Mouse (Mus musculus) layer of hippocampus, adult 9-11 months (tissue): ENCODE measurements around the gene Tnfrsf14.

Experiments used
- DNase-seq: peaks from one replicate; pipeline ENCODE4 v3.0.0; 2022

The Tnfrsf14 gene

GRCm38 (mm10) chr4:154948066-154948939 is 19.9 kb upstream of the Tnfrsf14 start:
- peak; percentile 60 for DNase-seq

- DNase-seq, result peak; percentile 46
Measured at GRCm38 (mm10) chr4:154946319-154946718, 18.0 kb upstream of the Tnfrsf14 start.

GRCm38 (mm10) chr4:154944121-154944590 is 15.8 kb upstream of the Tnfrsf14 start:
- peak; percentile 84 for DNase-seq

GRCm38 (mm10) chr4:154943323-154944039 is 15.1 kb upstream of the Tnfrsf14 start:
- DNase-seq, result no peak

GRCm38 (mm10) chr4:154942632-154943322 is 14.4 kb upstream of the Tnfrsf14 start:
- no peak for DNase-seq

GRCm38 (mm10) chr4:154941831-154942230 is 13.5 kb upstream of the Tnfrsf14 start:
- no peak for DNase-seq

- no peak for DNase-seq
Measured at GRCm38 (mm10) chr4:154940156-154940555, 11.8 kb upstream of the Tnfrsf14 start.

- no peak for DNase-seq
Measured at GRCm38 (mm10) chr4:154937746-154938145, 9.4 kb upstream of the Tnfrsf14 start.

- no peak for DNase-seq
Measured at GRCm38 (mm10) chr4:154936542-154937255, 8.3 kb upstream of the Tnfrsf14 start.

GRCm38 (mm10) chr4:154935788-154936187 is 7.4 kb upstream of the Tnfrsf14 start:
- no peak for DNase-seq

GRCm38 (mm10) chr4:154934800-154935199 is 6.4 kb upstream of the Tnfrsf14 start:
- no peak for DNase-seq

- DNase-seq, result no peak
Measured at GRCm38 (mm10) chr4:154933306-154933907, 5.0 kb upstream of the Tnfrsf14 start.

GRCm38 (mm10) chr4:154929088-154929660 is 811 bp upstream of the Tnfrsf14 start:
- DNase-seq, result no peak

GRCm38 (mm10) chr4:154927899-154928337 is 445 bp downstream of the Tnfrsf14 start:
- DNase-seq, result no peak

- no peak for DNase-seq
Measured at GRCm38 (mm10) chr4:154926969-154927898, 1.1 kb downstream of the Tnfrsf14 start.

- DNase-seq, result no peak
Measured at GRCm38 (mm10) chr4:154925413-154925812, 3.0 kb downstream of the Tnfrsf14 start.

- no peak for DNase-seq
Measured at GRCm38 (mm10) chr4:154922931-154923330, 5.4 kb downstream of the Tnfrsf14 start.

- no peak for DNase-seq
Measured at GRCm38 (mm10) chr4:154922291-154922690, 6.1 kb downstream of the Tnfrsf14 start.

- no peak for DNase-seq
Measured at GRCm38 (mm10) chr4:154916662-154917061, 11.7 kb downstream of the Tnfrsf14 start.

GRCm38 (mm10) chr4:154915286-154915685 is 13.1 kb downstream of the Tnfrsf14 start:
- no peak for DNase-seq
